Mouse (Mus musculus) heart, adult 2 months (tissue): ENCODE data around the gene Ppp1r10.
A peak's percentile ranks its signal among the peaks of the same experiment; 100 is the strongest.

Source experiments
- CTCF ChIP-seq: fragments of 200-600 bp; IDR thresholded peaks from 2 replicates; pipeline ENCODE4 v1.8.1; 2022; ENCODE audit warnings: antibody characterized with exemption, mild to moderate bottlenecking, moderate library complexity
- EP300 ChIP-seq: fragments of 200-500 bp; IDR thresholded peaks from 2 replicates; pipeline ENCODE4 v1.6.1; 2011; ENCODE audit warnings: low read depth, low read length, control low read depth; ENCODE audit not compliant: insufficient read depth
- POLR2A ChIP-seq: fragments of 200-500 bp; IDR thresholded peaks from 2 replicates; pipeline ENCODE4 v1.6.1; 2011; ENCODE audit warnings: mild to moderate bottlenecking, low read depth, low read length, control low read depth; ENCODE audit not compliant: insufficient read depth

GRCm38 (mm10) chr17:35920384-35920783, 4.2 kb downstream of the Ppp1r10 start:
- TF ChIP-seq CTCF (no peak), EP300 (0 out of 2 replicates have a peak, but pooled peaks have one; percentile 7), POLR2A (no peak; the same call in 1 of the 2 replicates)
